10 mouse cellular contexts compared by ENCODE assay signal in the genomic region with DNA sequence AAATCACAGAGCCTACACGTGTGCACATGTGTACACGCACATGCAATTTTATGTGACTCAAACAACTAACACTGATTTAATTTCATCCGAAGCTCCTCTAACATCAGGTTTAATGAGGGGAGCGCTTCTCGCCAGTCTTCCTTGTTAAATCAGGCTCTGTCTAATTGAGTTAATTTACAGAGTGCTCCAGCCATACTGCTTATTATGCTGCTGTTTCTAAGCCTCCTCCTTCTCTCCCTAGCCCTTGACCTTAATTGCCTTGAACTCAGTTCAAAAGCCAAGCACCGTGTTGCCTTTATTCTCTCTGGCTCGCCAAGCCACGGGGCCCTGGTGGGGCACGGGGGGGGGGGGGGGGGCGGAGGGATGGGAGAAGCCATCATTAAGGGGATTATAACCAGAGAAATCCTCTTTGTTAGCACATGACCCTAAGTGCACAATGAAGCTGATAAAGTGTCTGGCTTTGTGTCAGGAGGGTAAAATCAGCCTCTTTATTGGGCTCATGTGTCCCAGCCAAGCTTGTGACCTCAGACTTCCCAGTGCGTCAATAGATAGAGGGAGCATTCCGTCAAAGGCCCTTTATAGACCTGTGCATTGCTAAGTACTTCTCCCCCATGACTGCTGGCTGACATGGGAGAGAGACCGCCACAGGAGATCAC. TPM values are rescaled to one million over a fixed set of nuclear protein-coding genes. Genes with fewer than 3 reads are reported as not detected.
DNase-seq lines count a peak whose midpoint lies in the region; ATAC-seq lines count a peak whose summit lies in the region.
"Had no signal": no experiment of that assay in that cellular context is flagged by ENCODE, and none has a peak within 500 bp of the region (broad histone marks: within the 10 kb centered on the region; RNA-seq: fewer than 3 reads in every experiment).

A gene (minus strand): TSS at position 270 of the 656 bp plus-strand sequence.

- DNase-seq in embryo, embryonic 10 days (ENCODE audit: low spot score), result peak; percentile 74
- peak; percentile 41 for DNase-seq in embryonic facial prominence, embryonic 14.5 days (ENCODE audit: low spot score)
- DNase-seq in neural tube, embryonic 11.5 days (ENCODE audit: low spot score), result peak; percentile 60
- no peak for DNase-seq in left cerebral cortex, adult 18-20 months (ENCODE audit: low spot score in 2 of 2)
- no peak for DNase-seq in urinary bladder, postnatal 10 days (ENCODE audit: low spot score)
- DNase-seq in spleen, postnatal 10 days (ENCODE audit: low spot score in 2 of 2), result no peak
- DNase-seq: gastrocnemius, postnatal 14 days; lung, postnatal 36 days had no signal

- no peaks in the 10 kb centered on the region for H3K9me3 ChIP-seq in embryonic facial prominence, embryonic 14.5 days (ENCODE audit: control insufficient read depth, low read length)
- H3K9me3 ChIP-seq in hindbrain, embryonic 15.5 days, result no peaks in the 10 kb centered on the region
- H3K9me3 ChIP-seq in neural tube, embryonic 11.5 days (ENCODE audit: control insufficient read depth, low read length), result no peaks in the 10 kb centered on the region

- no peaks in the 10 kb centered on the region for H3K27me3 ChIP-seq in embryonic facial prominence, embryonic 14.5 days (replicated peaks; ENCODE audit: control insufficient read depth, insufficient read depth, low read length)
- H3K27me3 ChIP-seq in hindbrain, embryonic 15.5 days, result peaks cover 13% of the 10 kb centered on the region; the same call in 1 of the 2 replicates
- no peaks in the 10 kb centered on the region for H3K27me3 ChIP-seq in neural tube, embryonic 11.5 days (ENCODE audit: control insufficient read depth, insufficient read depth, low read length)

- H3K4me1 ChIP-seq in embryonic facial prominence, embryonic 14.5 days (ENCODE audit: control insufficient read depth, insufficient read depth, low read length), result no peaks in the 10 kb centered on the region
- H3K4me1 ChIP-seq in hindbrain, embryonic 15.5 days (replicated peaks), result peaks cover 12% of the 10 kb centered on the region; the same call in 1 of the 2 replicates
- H3K4me1 ChIP-seq in neural tube, embryonic 11.5 days (ENCODE audit: control insufficient read depth, insufficient read depth, low read length), result peaks cover 5% of the 10 kb centered on the region; the same call in 1 of the 2 replicates

- no peak within 1 kb of the TSS for H3K4me2 ChIP-seq in embryonic facial prominence, embryonic 14.5 days (ENCODE audit: low read depth, low read length)
- no peak within 1 kb of the TSS for H3K4me2 ChIP-seq in hindbrain, embryonic 15.5 days
- no peak within 1 kb of the TSS; the same call in 1 of the 2 replicates for H3K4me2 ChIP-seq in neural tube, embryonic 11.5 days (ENCODE audit: low read depth)

- no peak within 1 kb of the TSS for H3K27ac ChIP-seq in embryonic facial prominence, embryonic 14.5 days (replicated peaks; ENCODE audit: low read depth, low read length)
- H3K27ac ChIP-seq in hindbrain, embryonic 15.5 days (replicated peaks), result no peak within 1 kb of the TSS
- H3K27ac ChIP-seq in neural tube, embryonic 11.5 days (ENCODE audit: low read depth, low read length), result no peak within 1 kb of the TSS

- H3K36me3 ChIP-seq in embryonic facial prominence, embryonic 14.5 days (ENCODE audit: control insufficient read depth, insufficient read depth, low read length), result no peaks in the 10 kb centered on the region
- no peaks in the 10 kb centered on the region for H3K36me3 ChIP-seq in hindbrain, embryonic 15.5 days
- H3K36me3 ChIP-seq in neural tube, embryonic 11.5 days (ENCODE audit: control insufficient read depth, insufficient read depth, low read length), result no peaks in the 10 kb centered on the region

- whole genome bisulfite sequencing in embryonic facial prominence, embryonic 14.5 days, result 48% methylated on average over 13 of the region's 13 CpGs
- 20% methylated on average over 13 of the region's 13 CpGs for WGBS in hindbrain, embryonic 15.5 days
- WGBS in neural tube, embryonic 11.5 days, result 30% methylated on average over 12 of the region's 13 CpGs

- no peak within 1 kb of the TSS for H3K4me3 ChIP-seq in embryonic facial prominence, embryonic 14.5 days (ENCODE audit: low read depth, low read length)
- no peak within 1 kb of the TSS for H3K4me3 ChIP-seq in hindbrain, embryonic 15.5 days
- no peak within 1 kb of the TSS for H3K4me3 ChIP-seq in neural tube, embryonic 11.5 days (ENCODE audit: low read depth, low read length)

- no peak within 1 kb of the TSS for H3K9ac ChIP-seq in embryonic facial prominence, embryonic 14.5 days (ENCODE audit: low read depth, low read length)
- no peak within 1 kb of the TSS for H3K9ac ChIP-seq in hindbrain, embryonic 15.5 days
- H3K9ac ChIP-seq in neural tube, embryonic 11.5 days (ENCODE audit: low read length), result no peak within 1 kb of the TSS

- ATAC-seq in embryonic facial prominence, embryonic 14.5 days (ENCODE audit: low read depth), result peak; percentile 54; the same call in 1 of the 2 replicates
- ATAC-seq in hindbrain, embryonic 15.5 days (ENCODE audit: low FRiP score, low read depth), result peak; percentile 55; the same call in 1 of the 2 replicates
- ATAC-seq in neural tube, embryonic 11.5 days (ENCODE audit: insufficient read depth, low FRiP score, low TSS enrichment), result peak; percentile 89
- ATAC-seq: Patski had no signal

RNA-seq across cellular contexts. Expression of the gene that starts here (rescaled TPM):
- 9.1 and 10.9 TPM in 2 replicates for polyA plus RNA-seq in embryonic facial prominence, embryonic 14.5 days (2014; fragmentation: Nextera tagmentation; extraction: Ambion mirVana)
- 1.1 and 1.2 TPM in 2 replicates for polyA plus RNA-seq in hindbrain, embryonic 15.5 days (2015; fragmentation: Nextera tagmentation; extraction: Ambion mirVana)
- 2.1 and 2.6 TPM in 2 replicates for polyA plus RNA-seq in neural tube, embryonic 11.5 days (2014; fragmentation: Nextera tagmentation; extraction: Ambion mirVana)
- total RNA-seq in left cerebral cortex, adult 18-20 months (2021), result under 1 TPM; 0.26 to 0.70 TPM

Comparison
In these comparisons a context has a peak if more than half of its experiments do, and no peak if none do; other contexts are left out.
1. DNase-seq: peak in embryo, embryonic 10 days (single experiment), embryonic facial prominence, embryonic 14.5 days (single experiment) and neural tube, embryonic 11.5 days (single experiment); none in left cerebral cortex, adult 18-20 months (0 of 2), urinary bladder, postnatal 10 days (single experiment) and spleen, postnatal 10 days (0 of 2).
2. Peak in every context shown above with its lines, with median percentiles within 50 percentile points of each other: ATAC-seq.